Mouse (Mus musculus): ENCODE results near the gene Draxin. TPM values are rescaled to one million over a fixed set of nuclear protein-coding genes. Genes with fewer than 3 reads are reported as not detected.
"Not testable (repeated sequence)": the region's sequence is repeated elsewhere in the genome, so short reads cannot be mapped to it uniquely, and the experiment has no call there.

Draxin gene
- polyA plus RNA-seq, 1 experiment from 2014 or later: 16.1 TPM

- Histone ChIP-seq H3K27me3 (no peaks in the 10 kb centered on the region), H3K4me1 (replicated peaks) (no peaks in the 10 kb centered on the region), H3K9me3 (no peaks in the 10 kb centered on the region), H3K4me3 (no peak overlapping the region), H3K36me3 (peaks cover 41% of the 10 kb centered on the region), H3K4me2 (no peak overlapping the region), H3K9ac (no peak overlapping the region), H3K27ac (replicated peaks) (no peak overlapping the region)
- WGBS: 71% methylated on average over 5 of the region's 5 CpGs
- ATAC-seq (ENCODE audit: low FRiP score, low read depth): no peak
Measured at GRCm38 (mm10) chr4:148057661-148058209, 72.8 kb downstream of the Draxin start.

GRCm38 (mm10) chr4:148056801-148057200 lies 73.7 kb downstream of the Draxin start:
- ATAC-seq (ENCODE audit: low FRiP score, low read depth): no peak
- Histone ChIP-seq H3K27me3 (no peaks in the 10 kb centered on the region), H3K4me1 (replicated peaks) (no peaks in the 10 kb centered on the region), H3K4me3 (no peak overlapping the region), H3K4me2 (no peak overlapping the region), H3K27ac (replicated peaks) (no peak overlapping the region), H3K9me3 (no peaks in the 10 kb centered on the region), H3K36me3 (peaks cover 49% of the 10 kb centered on the region), H3K9ac (no peak overlapping the region)
- 82% methylated on average over 4 of the region's 4 CpGs for WGBS

GRCm38 (mm10) chr4:148056246-148056645 lies 74.3 kb downstream of the Draxin start:
- 84% methylated on average over 7 of the region's 7 CpGs for WGBS
- Histone ChIP-seq H3K36me3 (peaks cover 55% of the 10 kb centered on the region), H3K27ac (replicated peaks) (no peak overlapping the region), H3K4me2 (no peak overlapping the region), H3K9me3 (no peaks in the 10 kb centered on the region), H3K27me3 (no peaks in the 10 kb centered on the region), H3K9ac (no peak overlapping the region), H3K4me1 (replicated peaks) (no peaks in the 10 kb centered on the region), H3K4me3 (no peak overlapping the region)
- ATAC-seq (ENCODE audit: low FRiP score, low read depth): no peak

- H3K4me2 ChIP-seq: no peak overlapping the region
- H3K4me3 ChIP-seq: no peak overlapping the region
- no peaks in the 10 kb centered on the region for H3K27me3 ChIP-seq
- WGBS: 94% methylated on average over 21 of the region's 21 CpGs
- H3K4me1 ChIP-seq (replicated peaks): no peaks in the 10 kb centered on the region
- no peak overlapping the region for H3K9ac ChIP-seq
- peaks cover 62% of the 10 kb centered on the region for H3K36me3 ChIP-seq
- ATAC-seq (ENCODE audit: low FRiP score, low read depth): no peak
- no peak overlapping the region for H3K27ac ChIP-seq (replicated peaks)
- no peaks in the 10 kb centered on the region for H3K9me3 ChIP-seq
Measured at GRCm38 (mm10) chr4:148054961-148055695, 75.4 kb downstream of the Draxin start.

- H3K36me3 ChIP-seq: peaks cover 75% of the 10 kb centered on the region
Measured at GRCm38 (mm10) chr4:148053417-148053920, 77.0 kb downstream of the Draxin start.

GRCm38 (mm10) chr4:148052976-148053375 lies 77.5 kb downstream of the Draxin start:
- no peak overlapping the region for H3K4me3 ChIP-seq
- no peak overlapping the region for H3K27ac ChIP-seq (replicated peaks)
- no peaks in the 10 kb centered on the region for H3K27me3 ChIP-seq
- no peak overlapping the region for H3K4me2 ChIP-seq
- H3K4me1 ChIP-seq (replicated peaks): no peaks in the 10 kb centered on the region
- 84% methylated on average over 2 of the region's 2 CpGs for WGBS
- H3K9me3 ChIP-seq: no peaks in the 10 kb centered on the region
- no peak overlapping the region for H3K9ac ChIP-seq
- no peak for ATAC-seq (ENCODE audit: low FRiP score, low read depth)
- H3K36me3 ChIP-seq: peaks cover 76% of the 10 kb centered on the region

More at GRCm38 (mm10) chr4:148053417-148053920, 77.0 kb downstream of the Draxin start:
- ATAC-seq (ENCODE audit: low FRiP score, low read depth): no peak
- Histone ChIP-seq H3K4me2 (no peak overlapping the region), H3K27ac (replicated peaks) (no peak overlapping the region), H3K4me1 (replicated peaks) (no peaks in the 10 kb centered on the region), H3K27me3 (no peaks in the 10 kb centered on the region), H3K9ac (no peak overlapping the region), H3K9me3 (no peaks in the 10 kb centered on the region), H3K4me3 (no peak overlapping the region)
- WGBS: 85% methylated on average over 12 of the region's 12 CpGs

GRCm38 (mm10) chr4:148051886-148052285 lies 78.6 kb downstream of the Draxin start:
- ATAC-seq (ENCODE audit: low FRiP score, low read depth): no peak
- Histone ChIP-seq H3K27me3 (no peaks in the 10 kb centered on the region), H3K36me3 (peaks cover 69% of the 10 kb centered on the region), H3K9ac (no peak overlapping the region), H3K4me2 (no peak overlapping the region), H3K9me3 (no peaks in the 10 kb centered on the region), H3K27ac (replicated peaks) (no peak overlapping the region), H3K4me3 (no peak overlapping the region), H3K4me1 (replicated peaks) (no peaks in the 10 kb centered on the region)
- 94% methylated on average over 11 of the region's 11 CpGs for WGBS

GRCm38 (mm10) chr4:148051046-148051776 lies 79.3 kb downstream of the Draxin start:
- no peak for ATAC-seq (ENCODE audit: low FRiP score, low read depth)
- Histone ChIP-seq H3K4me2 (no peak overlapping the region), H3K9ac (no peak overlapping the region), H3K27me3 (no peaks in the 10 kb centered on the region), H3K4me3 (no peak overlapping the region), H3K9me3 (no peaks in the 10 kb centered on the region), H3K4me1 (replicated peaks) (no peaks in the 10 kb centered on the region), H3K27ac (replicated peaks) (no peak overlapping the region), H3K36me3 (peaks cover 68% of the 10 kb centered on the region)
- 95% methylated on average over 13 of the region's 13 CpGs for WGBS

GRCm38 (mm10) chr4:148050396-148050914 lies 80.0 kb downstream of the Draxin start:
- WGBS: 96% methylated on average over 3 of the region's 3 CpGs
- not testable (repeated sequence) for ATAC-seq (ENCODE audit: low FRiP score, low read depth); H3K27ac ChIP-seq (replicated peaks); H3K4me1 ChIP-seq (replicated peaks); H3K9me3 ChIP-seq; H3K27me3 ChIP-seq; H3K4me2 ChIP-seq; H3K4me3 ChIP-seq; H3K9ac ChIP-seq
- peaks cover 61% of the 10 kb centered on the region for H3K36me3 ChIP-seq

Small RNA genes within 50 kb of the gene (microRNA-seq; reads per million reads assigned to microRNA genes)
- gene Mir7022: not detected

Other genes starting within 250 kb of the Draxin start
- 93.6 and 104 TPM in 2 replicates for gene Mfn2, start 226.0 kb downstream of the Draxin start, polyA plus RNA-seq (2015; fragmentation: Nextera tagmentation; extraction: Ambion mirVana)
- gene Plod1, start 193.9 kb downstream of the Draxin start, polyA plus RNA-seq (2015; fragmentation: Nextera tagmentation; extraction: Ambion mirVana): 25.9 and 26.3 TPM in 2 replicates
- 13.3 and 14.0 TPM in 2 replicates for gene 2510039O18Rik, start 189.8 kb downstream of the Draxin start, polyA plus RNA-seq (2015; fragmentation: Nextera tagmentation; extraction: Ambion mirVana)
- 0.19 and 0.35 TPM in 2 replicates for gene Nppb, start 144.9 kb downstream of the Draxin start, polyA plus RNA-seq (2015; fragmentation: Nextera tagmentation; extraction: Ambion mirVana)
- 1.6 and 1.7 TPM in 2 replicates for gene Nppa, start 130.0 kb downstream of the Draxin start, polyA plus RNA-seq (2015; fragmentation: Nextera tagmentation; extraction: Ambion mirVana)
- gene Clcn6, start 91.9 kb downstream of the Draxin start, polyA plus RNA-seq (2015; fragmentation: Nextera tagmentation; extraction: Ambion mirVana): 31.3 and 32.8 TPM in 2 replicates
- 18.0 and 22.1 TPM in 2 replicates for gene Mthfr, start 91.6 kb downstream of the Draxin start, polyA plus RNA-seq (2015; fragmentation: Nextera tagmentation; extraction: Ambion mirVana)
- 6.0 and 6.8 TPM in 2 replicates for gene Agtrap, start 42.7 kb downstream of the Draxin start, polyA plus RNA-seq (2015; fragmentation: Nextera tagmentation; extraction: Ambion mirVana)
- gene Mad2l2, start 314 bp downstream of the Draxin start, polyA plus RNA-seq (2015; fragmentation: Nextera tagmentation; extraction: Ambion mirVana): 98.3 and 110 TPM in 2 replicates
- 21.7 and 21.8 TPM in 2 replicates for gene Fbxo6, start 21.4 kb upstream of the Draxin start, polyA plus RNA-seq (2015; fragmentation: Nextera tagmentation; extraction: Ambion mirVana)
- 93.3 and 96.0 TPM in 2 replicates for gene Fbxo44, start 29.8 kb upstream of the Draxin start, polyA plus RNA-seq (2015; fragmentation: Nextera tagmentation; extraction: Ambion mirVana)
- gene Fbxo2, start 29.9 kb upstream of the Draxin start, polyA plus RNA-seq (2015; fragmentation: Nextera tagmentation; extraction: Ambion mirVana): 21.4 and 23.4 TPM in 2 replicates
- 13.3 and 15.3 TPM in 2 replicates for gene Disp3, start 157.3 kb upstream of the Draxin start, polyA plus RNA-seq (2015; fragmentation: Nextera tagmentation; extraction: Ambion mirVana)